Mouse (Mus musculus) ES-Bruce4 (cell line): ENCODE data around the gene Lamp1. TPM values are rescaled to one million over a fixed set of nuclear protein-coding genes. Genes with fewer than 3 reads are reported as not detected.

Experiments used
- H3K27ac ChIP-seq: 2 replicates; pipeline ENCODE4 v1.5.1; 2012; ENCODE audit warnings: low read length, inconsistent platforms; ENCODE audit not compliant: insufficient read depth
- H3K27me3 ChIP-seq: 2 replicates; pipeline ENCODE4 v1.6.1; 2012; ENCODE audit warnings: mild to moderate bottlenecking, low read length, inconsistent platforms; ENCODE audit not compliant: control insufficient read depth, poor library complexity, insufficient read depth, severe bottlenecking
- H3K36me3 ChIP-seq: 2 replicates; pipeline ENCODE4 v1.6.1; 2012; ENCODE audit warnings: inconsistent platforms, mild to moderate bottlenecking, low read length, moderate library complexity; ENCODE audit not compliant: control insufficient read depth, poor library complexity, insufficient read depth, severe bottlenecking
- H3K4me1 ChIP-seq: one replicate; pipeline ENCODE4 v1.8.1; 2011; ENCODE audit warnings: low read length; ENCODE audit not compliant: control insufficient read depth, insufficient read depth
- H3K4me3 ChIP-seq: 2 replicates; pipeline ENCODE4 v1.5.1; 2011; ENCODE audit warnings: low read depth, mild to moderate bottlenecking, low read length
- H3K9ac ChIP-seq: 2 replicates; pipeline ENCODE4 v1.6.1; 2012; ENCODE audit warnings: low read depth, mild to moderate bottlenecking, inconsistent platforms; ENCODE audit not compliant: poor library complexity, severe bottlenecking
- H3K9me3 ChIP-seq: replicated peaks from 2 replicates; pipeline ENCODE4 v1.6.1; 2012; ENCODE audit warnings: mild to moderate bottlenecking, low read length, inconsistent platforms; ENCODE audit not compliant: control insufficient read depth, poor library complexity, insufficient read depth, severe bottlenecking
- CTCF ChIP-seq: IDR thresholded peaks from one replicate; pipeline ENCODE4 v1.8.1; 2011; ENCODE audit warnings: low read depth, low read length
- EP300 ChIP-seq: IDR thresholded peaks from 2 replicates; pipeline ENCODE4 v1.6.1; 2011; ENCODE audit warnings: low read depth, low read length; ENCODE audit not compliant: insufficient read depth
- POLR2A ChIP-seq: IDR thresholded peaks from one replicate; pipeline ENCODE4 v1.8.1; 2011; ENCODE audit warnings: low read length; ENCODE audit not compliant: insufficient read depth
- polyA plus RNA-seq: library from polyadenylated mRNA; stranded (reverse); fragments of >200 nt; gene quantifications from 2 replicates; pipeline ENCODE4 v1.2.4, GENCODE M21; 2011; ENCODE audit warnings: low read depth; ENCODE audit not compliant: missing spikeins, insufficient read depth, insufficient read length

Lamp1 gene
- polyA plus RNA-seq, 1 experiment, result 247 TPM

DNA sequence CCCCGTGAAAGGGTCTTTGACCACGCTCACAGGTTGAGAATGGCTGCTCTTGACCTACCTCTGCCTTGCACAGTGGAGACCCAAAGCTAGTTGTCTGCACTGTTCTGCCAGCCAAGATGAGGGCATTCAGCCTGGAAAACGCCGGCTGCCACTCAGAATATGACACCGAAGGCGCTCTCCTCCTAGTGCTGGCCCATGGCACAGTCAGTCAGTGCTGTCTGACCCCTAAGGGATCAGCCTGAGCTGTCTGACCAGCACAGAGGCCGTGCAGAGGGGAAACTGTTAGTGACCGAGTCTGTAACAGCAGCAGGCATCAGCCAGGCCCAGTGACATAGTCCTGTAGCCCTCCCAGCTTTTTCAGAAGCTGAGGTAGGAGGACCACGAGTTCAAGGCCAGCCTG, 28.3 kb downstream of the Lamp1 start:
- H3K27ac ChIP-seq, result no peak overlapping the region
- peaks cover 51% of the 10 kb centered on the region for H3K36me3 ChIP-seq
- peaks cover 3% of the 10 kb centered on the region for H3K4me1 ChIP-seq
- no peak overlapping the region for H3K4me3 ChIP-seq
- no peaks in the 10 kb centered on the region for H3K9me3 ChIP-seq
- H3K9ac ChIP-seq, result no peak overlapping the region
- TF ChIP-seq CTCF (no peak), EP300 (no peak), POLR2A (no peak)
- H3K27me3 ChIP-seq, result no peaks in the 10 kb centered on the region

DNA sequence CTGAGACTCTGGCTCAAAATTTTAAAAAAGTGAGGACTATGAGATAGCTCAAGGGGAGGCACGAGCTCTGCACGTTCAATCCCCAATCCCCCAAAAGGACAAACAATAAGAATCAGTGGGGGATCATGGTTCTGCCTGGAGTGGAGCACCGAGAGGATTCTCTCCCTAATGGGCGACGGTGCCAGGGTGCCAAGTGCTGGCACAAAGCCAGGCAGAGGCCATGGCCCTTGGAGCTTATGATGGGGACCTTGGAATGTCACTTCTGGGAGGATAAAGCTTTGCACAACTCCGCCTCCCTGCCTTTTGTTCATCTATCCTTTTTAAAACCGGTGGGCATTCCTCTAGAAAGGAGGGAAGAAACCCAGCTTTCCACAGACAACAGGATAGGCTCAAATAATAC, 28.7 kb downstream of the Lamp1 start:
- TF ChIP-seq POLR2A (no peak), EP300 (no peak), CTCF (no peak)
- H3K4me3 ChIP-seq, result no peak overlapping the region
- no peaks in the 10 kb centered on the region for H3K9me3 ChIP-seq
- H3K4me1 ChIP-seq, result peaks cover 5% of the 10 kb centered on the region
- H3K9ac ChIP-seq, result no peak overlapping the region
- no peaks in the 10 kb centered on the region for H3K27me3 ChIP-seq
- H3K27ac ChIP-seq, result no peak overlapping the region
- peaks cover 53% of the 10 kb centered on the region for H3K36me3 ChIP-seq

DNA sequence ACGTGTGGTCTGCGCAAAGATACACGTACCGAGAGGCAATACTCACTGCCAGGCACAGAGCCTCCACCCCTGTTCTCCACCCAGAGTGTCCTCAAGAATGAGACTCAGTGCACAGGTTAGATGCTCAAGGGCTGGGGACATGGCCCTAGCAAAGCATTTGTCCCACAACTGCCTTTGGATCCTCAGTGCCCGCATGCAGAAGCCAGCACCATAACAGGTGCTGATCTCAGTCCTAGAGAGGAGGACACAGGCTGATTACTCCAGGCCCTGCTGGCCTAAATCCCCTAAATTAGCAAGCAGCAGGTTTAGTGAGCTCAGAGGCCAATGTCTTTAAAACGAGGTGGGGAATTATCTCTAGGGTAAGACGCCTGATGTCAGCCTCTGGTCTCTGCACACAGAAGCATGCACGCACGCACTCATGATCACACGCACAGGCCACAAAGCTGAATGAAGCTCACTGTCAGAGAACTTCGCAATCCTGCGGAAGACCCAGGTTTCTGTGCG, 29.1 kb downstream of the Lamp1 start:
- H3K36me3 ChIP-seq, result peaks cover 57% of the 10 kb centered on the region
- no peak overlapping the region for H3K4me3 ChIP-seq

DNA sequence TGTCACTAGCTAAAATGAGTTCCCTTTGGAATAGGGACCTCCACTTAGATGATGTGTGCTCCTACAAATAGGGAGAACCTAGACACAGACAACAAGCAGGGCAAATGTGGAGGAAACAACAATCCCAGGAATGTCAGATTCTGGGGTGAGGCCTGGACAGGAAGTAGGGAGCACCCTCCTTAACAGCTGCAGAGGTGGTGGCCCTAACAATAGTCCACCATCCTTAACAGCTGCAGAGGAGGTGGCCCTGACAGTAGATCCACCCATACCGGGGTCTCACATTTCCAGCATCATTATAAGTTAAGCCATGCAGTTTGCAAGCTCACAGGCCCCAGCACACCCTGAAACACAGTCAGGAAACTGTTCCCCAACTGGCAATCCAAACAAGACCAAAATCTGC, 29.9 kb downstream of the Lamp1 start:
- peaks cover 60% of the 10 kb centered on the region for H3K36me3 ChIP-seq
- TF ChIP-seq EP300, result no peak
- no peak for TF ChIP-seq CTCF
- TF ChIP-seq POLR2A, result no peak

More for the DNA sequence above, 29.1 kb downstream of the Lamp1 start:
- Histone ChIP-seq H3K9ac (no peak overlapping the region), H3K4me1 (peaks cover 5% of the 10 kb centered on the region), H3K27ac (no peak overlapping the region), H3K27me3 (no peaks in the 10 kb centered on the region), H3K9me3 (no peaks in the 10 kb centered on the region)
- TF ChIP-seq POLR2A (no peak), CTCF (no peak), EP300 (no peak)

DNA sequence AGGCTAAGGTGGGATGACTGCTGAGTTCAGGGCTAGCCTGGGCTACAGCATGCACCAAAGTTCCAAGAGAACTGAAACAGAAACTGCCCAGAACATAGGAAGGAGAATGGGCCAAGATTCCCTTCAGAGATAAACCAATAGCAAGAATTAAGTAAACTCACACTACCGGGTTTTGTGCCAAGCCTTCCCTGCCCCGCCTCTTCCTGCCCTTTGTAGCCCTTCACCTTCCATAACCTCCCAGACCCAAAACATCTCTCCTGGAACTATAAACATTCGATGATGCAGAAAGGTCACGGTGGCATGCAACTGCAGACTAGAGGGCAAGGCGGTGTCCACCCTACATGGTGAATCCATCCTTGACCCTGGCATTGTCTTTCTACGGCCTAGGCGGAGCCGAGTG, 31.3 kb downstream of the Lamp1 start:
- TF ChIP-seq POLR2A (no peak), CTCF (no peak), EP300 (no peak)
- H3K27me3 ChIP-seq, result no peaks in the 10 kb centered on the region
- H3K27ac ChIP-seq, result no peak overlapping the region
- no peak overlapping the region; the same call in 1 of the 2 replicates for H3K4me3 ChIP-seq
- H3K36me3 ChIP-seq, result peaks cover 50% of the 10 kb centered on the region
- no peaks in the 10 kb centered on the region for H3K9me3 ChIP-seq
- no peak overlapping the region for H3K9ac ChIP-seq
- H3K4me1 ChIP-seq, result peaks cover 5% of the 10 kb centered on the region

More for the DNA sequence above, 29.9 kb downstream of the Lamp1 start:
- Histone ChIP-seq H3K27ac (no peak overlapping the region), H3K4me3 (no peak overlapping the region), H3K9ac (no peak overlapping the region), H3K4me1 (peaks cover 5% of the 10 kb centered on the region), H3K9me3 (no peaks in the 10 kb centered on the region), H3K27me3 (no peaks in the 10 kb centered on the region)

DNA sequence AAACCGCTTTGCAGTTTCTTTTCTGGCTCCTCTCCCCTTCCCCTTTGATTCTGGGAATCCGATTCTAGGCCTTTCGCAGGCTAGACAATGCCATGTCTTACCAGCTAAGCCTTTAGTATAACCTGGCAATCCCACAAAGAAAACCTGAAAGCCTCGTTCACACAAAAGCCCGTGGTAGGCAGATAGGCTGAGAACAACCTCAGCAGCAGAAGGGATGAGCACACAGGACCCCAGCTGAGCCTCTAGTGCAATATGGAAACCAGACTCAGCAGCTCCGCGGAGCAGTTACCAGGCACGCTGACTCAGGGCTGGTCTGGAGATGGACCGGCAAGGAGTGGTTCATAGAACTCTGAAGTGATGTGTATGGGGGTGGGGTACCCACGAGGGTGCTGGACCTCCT, 35.9 kb downstream of the Lamp1 start:
- Histone ChIP-seq H3K27me3 (no peaks in the 10 kb centered on the region), H3K27ac (peak overlapping the region; percentile 73), H3K9ac (peak overlapping the region; percentile 37), H3K9me3 (no peaks in the 10 kb centered on the region), H3K4me3 (peak overlapping the region; percentile 19), H3K4me1 (peaks cover 7% of the 10 kb centered on the region), H3K36me3 (peaks cover 44% of the 10 kb centered on the region)
- no peak for TF ChIP-seq POLR2A
- no peak for TF ChIP-seq EP300
- no peak for TF ChIP-seq CTCF
